Mouse (Mus musculus) v-Abl transformed pro-B cells (cell line): Measurements from ENCODE around the gene Selenom.

ENCODE experiments used
- in situ Hi-C, 2 experiments: fragments of 400-800 bp; cut with MboI; formaldehyde crosslinking; loops; one replicate each; pipeline ENCODE4 v1.15.1; 2025; ENCODE audit not compliant: unreplicated experiment in 2 of 2

The Selenom gene

DNA sequence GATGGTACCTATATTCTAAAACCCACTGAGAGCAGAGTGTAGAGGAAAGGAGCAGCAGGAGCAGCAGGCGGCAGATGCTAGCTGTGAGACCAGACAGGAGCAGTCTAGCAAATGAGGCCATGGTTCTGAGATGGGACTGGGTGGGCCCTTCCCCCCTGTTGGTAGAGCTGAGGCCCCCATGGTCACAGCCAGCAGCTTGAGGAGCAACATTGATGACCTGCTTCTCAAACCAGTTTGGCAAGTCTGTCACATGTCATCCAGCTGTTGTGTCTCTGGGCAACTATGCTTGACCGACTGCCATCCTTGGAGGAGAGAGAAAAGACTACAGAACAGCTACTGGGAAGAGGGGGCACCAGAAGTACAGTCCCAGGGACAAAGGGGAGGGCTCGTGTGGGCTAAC, 27.4 kb downstream of the Selenom start:
- in situ Hi-C loops, result loop anchor here (5.0 kb wide), 2 partner anchors 105 to 110 kb away; partner anchors contain the start of gene Morc2a (in 1 of the 2)

DNA sequence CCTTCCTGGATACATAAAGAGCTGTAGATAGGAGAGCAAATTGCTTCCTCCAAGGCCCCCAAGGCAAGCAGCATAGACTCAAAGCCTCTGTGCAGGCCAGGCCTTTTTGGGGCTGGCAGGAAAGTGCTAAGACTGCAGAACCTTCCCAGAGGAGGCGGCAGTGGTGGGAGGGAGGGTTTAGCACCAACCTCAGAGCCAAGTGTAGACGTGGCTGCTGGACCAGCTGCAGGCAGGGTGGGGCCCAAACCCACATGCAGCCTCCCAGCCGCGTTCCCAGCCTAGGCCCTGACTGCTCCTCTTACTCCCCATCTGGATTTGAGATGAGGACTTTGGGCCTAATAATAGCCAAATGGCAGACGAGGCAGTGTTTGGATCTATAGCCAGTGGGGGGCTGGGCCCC, 28.5 kb downstream of the Selenom start:
- in situ Hi-C loops, result loop anchor here (5.0 kb wide), 2 partner anchors 104 to 109 kb away; partner anchors contain the start of gene Morc2a (in 1 of the 2)

DNA sequence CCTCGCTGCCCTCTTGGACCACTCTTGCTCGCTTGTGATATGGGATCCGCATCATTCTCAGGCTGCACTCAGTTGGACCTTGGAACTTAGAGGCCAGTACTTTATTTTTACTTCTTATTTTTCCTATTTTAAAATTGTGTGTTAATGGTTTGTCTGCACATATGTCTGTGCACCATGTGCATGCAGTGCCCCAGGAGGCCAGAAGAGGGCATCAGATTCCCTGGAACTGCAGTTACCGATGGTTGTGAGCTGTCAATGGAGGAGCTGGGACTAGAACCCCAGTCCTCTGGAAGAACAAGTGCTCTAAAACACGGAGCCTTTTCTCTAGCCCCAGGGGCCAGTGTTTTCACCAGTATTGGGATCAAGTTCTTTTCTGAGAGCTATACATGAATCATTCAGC, 29.9 kb downstream of the Selenom start:
- in situ Hi-C loops, result loop anchor here (5.0 kb wide), 2 partner anchors 103 to 108 kb away; partner anchors contain the start of gene Morc2a (in 1 of the 2)

DNA sequence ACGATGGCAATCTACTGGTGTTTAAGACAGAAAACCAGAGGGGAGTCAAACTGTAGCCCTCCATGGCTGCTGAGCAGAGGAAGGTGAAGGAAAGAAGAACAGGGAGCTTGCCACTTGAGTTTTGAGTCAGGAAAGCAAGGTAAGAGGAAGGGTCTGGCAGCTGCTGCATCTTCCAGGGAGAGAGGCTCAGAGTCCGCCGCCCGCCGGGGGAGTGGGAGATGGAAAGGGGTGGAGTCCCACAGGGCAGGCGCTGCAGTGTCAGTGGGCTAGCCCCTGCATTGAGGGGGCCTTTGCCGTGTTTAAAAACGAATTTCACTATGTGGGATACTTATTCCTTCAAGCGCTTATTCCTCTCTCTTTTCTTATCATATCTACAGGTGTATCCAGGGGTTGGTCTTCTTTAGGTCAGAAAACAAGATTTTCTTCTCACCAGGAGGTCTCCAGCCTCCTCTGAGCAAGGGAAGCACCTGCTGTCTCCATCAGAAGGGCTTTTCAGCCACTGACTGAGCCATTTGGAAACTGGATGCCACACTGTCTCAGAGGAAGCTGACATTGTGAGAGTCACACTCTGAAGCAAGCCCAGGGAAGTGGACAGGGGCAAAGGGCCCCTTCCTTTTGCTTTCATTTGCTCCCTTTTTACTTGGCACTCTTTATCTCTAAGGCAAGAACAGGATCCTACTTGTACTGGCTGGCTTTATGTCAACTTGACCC, 31.2 kb downstream of the Selenom start:
- in situ Hi-C loops, result no loop called here

DNA sequence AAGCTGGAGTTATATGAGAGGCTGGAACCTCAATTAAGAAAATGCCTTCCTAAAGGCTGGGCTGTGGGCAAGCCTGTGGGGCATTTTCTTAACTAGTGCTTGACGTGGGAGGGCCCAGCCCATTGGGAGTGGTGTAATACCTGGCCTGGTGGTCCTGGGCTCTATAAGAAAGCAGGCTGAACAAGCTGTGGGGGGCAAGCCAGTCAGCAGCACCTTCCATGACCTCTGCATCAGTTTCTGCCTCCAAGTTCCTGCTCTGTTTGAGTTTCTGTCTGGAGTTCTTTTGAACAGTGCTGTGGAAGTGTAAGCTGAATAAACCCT, 31.7 kb downstream of the Selenom start:
- in situ Hi-C loops, result no loop called here

DNA sequence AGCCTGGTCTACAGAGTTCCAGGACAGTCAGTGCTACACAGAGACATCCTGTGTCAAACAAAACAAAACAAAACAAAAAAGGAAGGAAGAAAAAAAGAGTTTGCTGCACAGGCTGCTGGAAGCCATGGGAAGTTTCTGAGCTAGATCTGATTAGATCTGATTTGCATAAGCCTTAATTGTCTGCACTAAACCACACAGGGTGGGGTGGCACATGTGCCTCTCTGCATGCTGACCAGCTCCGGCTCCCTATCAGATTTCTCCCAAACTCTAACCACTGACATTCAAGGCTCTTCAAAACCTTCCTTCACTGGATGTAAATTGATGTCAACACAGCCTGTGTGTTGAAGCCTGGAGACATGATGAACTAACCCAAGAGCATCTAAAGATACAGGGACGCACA, 32.6 kb downstream of the Selenom start:
- in situ Hi-C loops, result no loop called here

DNA sequence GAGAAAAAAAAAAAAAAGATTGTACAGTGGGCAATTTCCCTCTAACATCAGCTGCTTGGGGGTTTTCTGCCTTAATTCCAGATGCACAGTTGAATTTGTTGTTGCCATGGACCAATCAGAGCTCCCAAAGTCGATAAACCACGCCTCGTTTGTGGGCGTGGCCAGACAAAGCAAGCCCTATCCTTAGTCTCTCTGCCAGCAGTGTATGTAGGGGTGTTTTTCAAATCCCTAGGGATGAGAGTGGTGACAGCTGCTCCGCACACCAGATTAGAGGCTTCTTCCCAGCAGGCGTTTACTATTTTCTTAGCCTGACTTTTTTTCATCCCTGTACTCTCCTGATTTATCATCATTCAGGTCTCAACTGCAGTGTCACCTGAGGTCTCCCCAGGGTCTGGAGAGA, 33.5 kb downstream of the Selenom start:
- in situ Hi-C loops, result no loop called here

DNA sequence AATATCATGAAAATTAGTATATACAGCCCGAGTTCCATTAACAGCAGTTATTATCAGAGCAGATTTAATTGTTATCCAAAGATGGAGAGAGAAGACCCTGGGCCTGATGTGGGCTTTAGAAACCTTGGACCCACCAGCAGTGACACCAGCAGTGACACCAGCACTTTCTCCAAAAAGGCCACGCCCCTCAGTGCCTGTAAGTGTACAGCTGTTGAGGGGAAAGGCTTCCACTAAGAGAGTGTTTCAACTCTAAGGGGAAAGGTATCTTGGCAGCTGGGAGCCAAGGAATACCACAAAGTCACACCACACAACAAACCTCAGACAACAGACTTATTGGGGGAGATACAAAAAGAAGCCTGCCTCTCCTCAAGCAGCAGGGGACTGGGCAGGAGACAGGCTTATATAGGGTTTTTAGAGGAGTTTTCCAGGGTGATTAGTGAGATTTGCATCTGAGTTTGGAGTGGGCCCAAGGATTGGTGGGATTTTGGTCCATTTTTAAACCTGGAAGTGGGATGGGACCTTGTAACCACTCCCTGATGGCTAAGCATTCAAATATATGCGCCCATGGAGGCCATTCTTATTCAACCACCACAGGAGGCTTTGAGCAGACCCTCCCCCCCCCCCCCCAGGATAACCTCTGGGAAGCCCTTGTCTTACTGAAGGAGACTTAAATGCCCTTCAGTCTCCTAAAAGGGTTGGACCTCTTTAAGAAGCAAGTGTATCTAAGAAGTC, 34.2 kb downstream of the Selenom start:
- in situ Hi-C loops, result no loop called here

DNA sequence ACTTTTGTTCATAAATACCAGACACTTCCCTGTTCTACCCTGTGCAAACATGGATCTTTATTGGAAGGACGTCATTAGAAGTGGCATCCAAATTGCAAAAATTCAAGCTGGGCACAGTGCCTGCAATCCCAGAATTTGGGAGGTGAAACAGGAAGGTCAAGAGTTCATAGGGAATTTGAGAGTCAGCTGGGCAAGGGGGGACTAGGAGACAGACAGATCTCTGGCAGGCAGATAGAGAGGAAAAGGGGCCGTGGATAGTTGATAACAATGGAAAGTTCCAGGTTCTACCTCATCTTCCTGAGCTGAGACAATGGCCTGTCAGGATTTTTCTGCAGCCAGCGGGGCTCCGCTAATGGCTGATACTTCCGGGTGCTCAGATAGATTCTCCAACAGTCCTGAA, 35.3 kb downstream of the Selenom start:
- in situ Hi-C loops, result no loop called here

DNA sequence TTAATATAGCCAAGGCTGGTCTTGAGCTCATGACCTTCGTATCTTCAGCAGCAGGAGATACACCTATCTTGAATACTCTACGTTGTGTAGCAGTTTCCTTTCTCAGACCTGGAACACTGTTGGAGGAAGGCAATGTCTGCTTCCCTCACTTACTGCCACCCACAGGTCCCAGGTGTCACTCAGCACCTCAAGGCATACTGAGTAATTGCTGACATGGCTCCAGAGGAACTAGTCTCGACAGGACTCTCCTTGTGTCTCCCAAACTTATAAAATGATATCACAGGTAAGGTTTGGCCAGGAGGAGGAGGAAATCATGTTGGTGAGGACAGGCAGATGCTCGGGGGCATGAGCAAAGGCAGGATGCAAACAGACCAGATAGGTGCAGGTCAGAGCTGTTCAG, 40.5 kb downstream of the Selenom start:
- in situ Hi-C loops, result no loop called here

DNA sequence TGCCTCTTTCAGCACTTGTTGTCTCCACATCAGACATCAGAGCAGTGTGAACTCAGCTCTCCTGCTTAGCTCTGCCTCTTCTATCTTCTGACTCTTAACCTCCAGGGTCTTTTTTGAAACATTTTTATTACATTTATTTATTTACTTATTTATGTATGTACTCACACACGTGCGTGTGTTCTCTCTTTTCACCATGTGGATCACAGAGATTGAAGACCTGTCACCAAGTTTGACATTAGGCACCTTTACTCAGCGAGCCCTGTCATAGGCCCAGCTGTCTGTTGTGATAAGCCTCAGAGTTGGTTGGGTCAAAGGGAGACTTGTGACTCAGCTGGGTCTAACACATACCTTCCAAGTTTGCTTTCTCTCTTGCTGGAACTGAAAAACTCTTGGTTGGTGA, 43.4 kb downstream of the Selenom start:
- in situ Hi-C loops, result no loop called here

DNA sequence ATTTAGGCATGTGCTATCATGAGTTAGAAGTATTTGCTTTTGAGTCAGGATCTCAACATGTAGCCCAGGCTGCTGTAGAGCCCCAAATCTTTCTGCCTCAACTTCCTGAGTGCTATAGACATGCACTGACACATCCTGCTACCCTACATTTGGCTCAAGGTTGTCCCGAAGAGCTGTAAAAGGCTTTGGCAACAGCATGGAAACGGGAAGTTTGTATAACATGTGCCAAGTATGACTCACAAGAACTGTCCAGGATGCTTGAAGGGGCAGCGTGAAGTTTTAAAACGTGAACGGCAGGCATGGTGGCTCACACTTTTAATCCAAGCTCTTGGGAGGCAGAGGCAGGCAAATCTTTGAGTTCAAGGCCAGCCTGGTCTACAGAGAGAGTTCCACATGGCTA, 45.7 kb downstream of the Selenom start:
- in situ Hi-C loops, result no loop called here

DNA sequence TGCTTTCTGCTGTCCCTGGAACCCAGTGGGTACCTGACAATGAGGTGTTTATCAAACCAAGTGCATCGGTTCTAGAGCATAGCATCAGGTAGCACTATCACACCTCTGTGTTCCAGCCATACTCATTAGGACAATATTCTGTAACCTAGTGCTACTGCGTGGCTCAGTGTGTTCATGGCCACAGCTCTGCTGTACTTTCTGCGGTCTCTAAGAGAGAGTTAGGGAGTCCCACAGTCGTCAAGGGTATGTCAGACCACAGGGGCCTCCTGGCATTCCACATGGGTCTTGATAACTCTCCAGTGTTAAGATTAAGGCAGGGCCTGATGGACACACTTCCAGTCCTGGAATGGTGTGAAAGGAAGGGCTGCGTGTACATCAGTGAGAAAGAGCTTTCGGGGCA, 49.4 kb downstream of the Selenom start:
- in situ Hi-C loops, result no loop called here

DNA sequence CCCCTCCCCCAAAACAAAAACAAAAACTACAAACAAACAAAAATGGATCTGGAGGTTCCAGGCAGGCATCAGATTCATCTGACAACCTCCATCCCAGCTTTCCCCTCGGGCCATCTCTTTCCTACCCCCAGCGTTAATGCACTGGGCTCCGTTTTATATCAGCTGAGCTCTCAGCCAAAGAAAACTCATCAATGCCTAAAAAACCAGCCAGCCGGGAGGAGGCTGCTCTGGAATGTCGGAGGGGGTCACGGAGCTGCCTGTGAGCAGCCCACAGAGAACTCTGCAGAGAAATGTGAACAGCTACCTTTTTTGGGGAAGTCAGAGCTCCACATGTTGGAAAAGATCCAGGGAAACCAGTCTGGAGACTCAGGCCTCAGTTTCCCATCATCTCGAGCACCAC, 50.0 kb downstream of the Selenom start:
- in situ Hi-C loops, result no loop called here

DNA sequence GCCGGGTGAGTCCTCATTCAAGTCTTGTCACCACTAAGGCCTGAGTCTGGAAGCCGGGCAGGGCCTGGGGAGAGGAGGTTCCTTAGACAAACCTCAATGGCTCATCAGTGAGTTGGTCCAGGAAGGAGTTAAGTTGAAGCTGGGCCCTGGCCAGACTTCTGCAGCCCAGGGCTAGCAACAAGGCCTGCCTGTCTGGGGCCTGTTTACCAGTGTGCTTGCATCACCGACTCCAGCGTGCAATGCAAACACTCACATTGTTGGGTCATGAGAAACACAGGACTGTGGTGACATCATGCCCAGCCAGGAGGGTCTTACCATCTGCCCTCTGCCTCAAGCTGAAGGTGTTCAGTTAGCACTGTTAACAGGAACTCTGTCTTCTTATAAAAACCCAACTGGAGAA, 51.5 kb downstream of the Selenom start:
- in situ Hi-C loops, result no loop called here
